Mouse (Mus musculus) heart, embryonic 10.5 days (tissue): Measurements from ENCODE around the gene Il34. TPM values are rescaled to one million over a fixed set of nuclear protein-coding genes. Genes with fewer than 3 reads are reported as not detected.

Experiments
- DNase-seq: peaks from one replicate; pipeline ENCODE4 v3.0.0-alpha.2; 2017; ENCODE audit warnings: low spot score
- H3K27ac ChIP-seq: fragments of 300-500 bp; sonication (generic); 2 replicates; pipeline ENCODE4 v1.5.1; 2016; ENCODE audit warnings: mild to moderate bottlenecking
- H3K27me3 ChIP-seq: fragments of 300-500 bp; sonication (generic); 2 replicates; pipeline ENCODE4 v1.6.1; 2016; ENCODE audit warnings: mild to moderate bottlenecking; ENCODE audit not compliant: poor library complexity, insufficient read depth, severe bottlenecking
- H3K36me3 ChIP-seq: fragments of 300-500 bp; sonication (generic); 2 replicates; pipeline ENCODE4 v1.6.1; 2016; ENCODE audit warnings: mild to moderate bottlenecking, moderate library complexity
- H3K4me1 ChIP-seq: fragments of 300-500 bp; sonication (generic); 2 replicates; pipeline ENCODE4 v1.6.1; 2016; ENCODE audit warnings: mild to moderate bottlenecking
- H3K4me3 ChIP-seq: fragments of 300-500 bp; sonication (generic); 2 replicates; pipeline ENCODE4 v1.5.1; 2016; ENCODE audit warnings: mild to moderate bottlenecking, moderate library complexity
- H3K9me3 ChIP-seq: fragments of 300-500 bp; sonication (generic); 2 replicates; pipeline ENCODE4 v1.6.1; 2016; ENCODE audit warnings: mild to moderate bottlenecking, moderate library complexity
- WGBS: fragments of 180-500 bp; shearing (Covaris S2); methylation state at CpG from one replicate; pipeline ENCODE4 v1.1.7; 2016; 5-methylcytosine and 5-hydroxymethylcytosine counted together
- polyA plus RNA-seq: library from polyadenylated mRNA; unstranded; fragments of >200 nt; fragmentation: Nextera tagmentation; extraction: Ambion mirVana; gene quantifications from 2 replicates; pipeline ENCODE4 v1.2.1, GENCODE M21; 2016

The Il34 gene
- polyA plus RNA-seq: 0.33 TPM in 1 of 2 replicates, not detected in the other

DNA sequence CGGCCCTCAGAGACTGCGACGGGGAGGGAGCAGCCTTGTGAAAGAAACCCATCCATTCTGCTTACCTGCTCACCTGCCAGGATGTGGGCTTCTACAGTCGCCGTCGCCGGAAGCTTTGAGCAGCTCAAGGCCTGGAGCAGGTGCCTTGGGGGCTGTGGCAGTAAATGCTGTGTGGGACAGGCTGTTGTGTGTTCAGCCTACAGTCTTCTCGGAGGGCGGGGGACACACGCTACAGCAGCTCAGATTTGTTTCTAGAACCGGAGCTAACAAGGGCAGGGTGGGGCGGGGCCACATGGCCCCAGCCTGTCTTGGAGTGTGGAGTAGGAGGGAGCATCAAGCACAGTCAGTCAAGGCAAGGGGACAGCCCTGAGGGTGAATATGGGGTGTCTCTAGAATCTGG lies at the start of gene Il34:
Il34 (minus strand) TSS at position 256 of the 400 bp plus-strand sequence.
- H3K27me3 ChIP-seq: no peaks in the 10 kb centered on the region
- 0 out of 2 replicates have a peak within 1 kb of the TSS, but pooled peaks have one; percentile 7 for H3K4me3 ChIP-seq
- H3K27ac ChIP-seq: no peak within 1 kb of the TSS
- peaks cover 18% of the 10 kb centered on the region for H3K36me3 ChIP-seq
- H3K9me3 ChIP-seq: no peaks in the 10 kb centered on the region
- 36% methylated on average over 12 of the region's 12 CpGs for WGBS
- DNase-seq: no peak
- peaks cover 15% of the 10 kb centered on the region for H3K4me1 ChIP-seq

DNA sequence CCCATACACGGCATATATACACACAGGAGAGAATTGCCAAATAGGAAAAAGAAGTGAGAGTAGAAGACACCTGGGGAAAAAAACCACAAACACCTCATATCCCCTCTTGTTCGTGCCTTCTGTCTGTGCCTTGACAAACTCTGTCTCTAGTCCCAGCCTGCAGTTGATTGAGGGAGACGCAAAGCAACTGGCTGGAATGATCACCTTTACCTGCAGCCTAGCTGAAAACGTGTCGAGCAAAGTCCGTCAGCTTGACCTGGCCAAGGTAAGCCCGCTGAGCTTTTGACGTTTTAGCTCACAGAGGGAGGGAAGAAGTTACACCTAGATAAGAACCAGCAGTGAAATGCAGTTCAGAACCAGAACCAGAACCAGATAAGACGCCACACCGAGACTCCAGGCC lies 45.5 kb upstream of the Il34 start:
- Histone ChIP-seq H3K4me1 (peaks cover 11% of the 10 kb centered on the region), H3K9me3 (no peaks in the 10 kb centered on the region), H3K27me3 (no peaks in the 10 kb centered on the region), H3K27ac (no peak overlapping the region), H3K4me3 (no peak overlapping the region), H3K36me3 (peaks cover 65% of the 10 kb centered on the region)
- DNase-seq: no peak
- 93% methylated on average over 10 of the region's 10 CpGs for WGBS

DNA sequence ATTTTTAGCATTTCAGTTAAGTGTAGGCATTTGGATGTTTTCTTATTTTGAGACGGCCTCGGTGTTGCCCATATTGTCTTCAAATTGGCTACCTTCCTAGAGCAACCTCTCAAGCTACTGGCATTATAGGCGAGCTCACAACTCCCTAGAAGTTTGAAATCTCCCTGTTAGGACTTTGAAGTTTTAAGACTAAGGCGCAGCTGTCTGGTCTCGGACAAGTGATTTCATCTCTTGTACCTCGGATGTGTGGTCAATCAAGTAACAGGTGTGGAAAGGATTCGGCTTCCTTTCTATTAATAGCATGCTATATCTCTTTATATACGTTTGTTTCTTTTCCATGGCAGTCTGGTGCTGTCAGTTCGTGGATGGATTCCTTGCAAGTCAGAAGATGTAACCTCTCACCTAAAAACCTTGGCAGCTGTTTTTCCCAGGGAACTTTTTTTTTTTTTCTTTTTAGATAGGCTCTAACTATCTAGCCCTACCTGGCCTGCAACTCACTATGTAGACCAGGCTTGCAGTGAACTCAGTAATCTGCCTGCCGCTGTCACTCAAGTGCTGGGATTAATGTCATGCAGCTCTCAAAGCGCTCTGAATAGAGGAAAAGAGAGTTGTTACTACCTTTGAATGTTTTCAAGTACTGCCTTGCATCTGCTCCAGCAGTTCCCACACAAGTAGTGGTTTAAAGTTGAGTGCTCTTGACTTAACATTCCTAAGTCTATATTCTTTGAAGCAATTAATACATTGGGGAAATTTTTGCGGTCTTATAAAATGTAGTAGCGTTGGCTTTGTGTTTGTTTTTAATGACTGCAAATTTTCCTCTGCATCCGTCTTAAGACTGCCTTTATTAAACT lies 42.1 kb upstream of the Il34 start:
- 47% methylated on average over 14 of the region's 14 CpGs for WGBS
- peak overlapping the region; percentile 94; the same call in 1 of the 2 replicates for H3K27ac ChIP-seq

DNA sequence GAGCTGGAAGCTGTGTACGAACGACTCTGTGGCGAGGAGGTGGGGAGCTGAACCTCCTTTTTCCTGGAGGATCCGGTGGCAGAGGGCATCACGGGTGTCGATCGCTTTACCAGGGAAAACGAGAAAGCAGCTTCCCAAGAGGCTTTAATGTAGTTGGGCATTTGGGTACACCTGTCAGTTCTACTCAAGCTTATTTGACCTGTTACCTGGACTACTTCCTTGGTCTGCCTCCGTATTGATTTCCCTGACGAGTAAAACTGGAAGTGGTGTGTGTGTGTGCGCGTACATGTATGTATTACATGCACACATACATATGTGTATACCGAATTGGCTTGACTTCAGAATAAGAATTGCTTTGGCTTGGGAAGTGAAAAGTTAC lies 41.4 kb upstream of the Il34 start:
- H3K4me3 ChIP-seq: peak overlapping the region; percentile 86
- no peak for DNase-seq
- 1% methylated on average over 13 of the region's 13 CpGs for WGBS
- peaks cover 52% of the 10 kb centered on the region for H3K36me3 ChIP-seq
- H3K27ac ChIP-seq: peak overlapping the region; percentile 94
- H3K27me3 ChIP-seq: no peaks in the 10 kb centered on the region
- H3K4me1 ChIP-seq: peaks cover 20% of the 10 kb centered on the region
- H3K9me3 ChIP-seq: no peaks in the 10 kb centered on the region

More for the DNA sequence above, 42.1 kb upstream of the Il34 start:
- no peak for DNase-seq
- Histone ChIP-seq H3K4me1 (peaks cover 20% of the 10 kb centered on the region), H3K4me3 (peak overlapping the region; percentile 86), H3K36me3 (peaks cover 52% of the 10 kb centered on the region), H3K9me3 (no peaks in the 10 kb centered on the region), H3K27me3 (no peaks in the 10 kb centered on the region)

DNA sequence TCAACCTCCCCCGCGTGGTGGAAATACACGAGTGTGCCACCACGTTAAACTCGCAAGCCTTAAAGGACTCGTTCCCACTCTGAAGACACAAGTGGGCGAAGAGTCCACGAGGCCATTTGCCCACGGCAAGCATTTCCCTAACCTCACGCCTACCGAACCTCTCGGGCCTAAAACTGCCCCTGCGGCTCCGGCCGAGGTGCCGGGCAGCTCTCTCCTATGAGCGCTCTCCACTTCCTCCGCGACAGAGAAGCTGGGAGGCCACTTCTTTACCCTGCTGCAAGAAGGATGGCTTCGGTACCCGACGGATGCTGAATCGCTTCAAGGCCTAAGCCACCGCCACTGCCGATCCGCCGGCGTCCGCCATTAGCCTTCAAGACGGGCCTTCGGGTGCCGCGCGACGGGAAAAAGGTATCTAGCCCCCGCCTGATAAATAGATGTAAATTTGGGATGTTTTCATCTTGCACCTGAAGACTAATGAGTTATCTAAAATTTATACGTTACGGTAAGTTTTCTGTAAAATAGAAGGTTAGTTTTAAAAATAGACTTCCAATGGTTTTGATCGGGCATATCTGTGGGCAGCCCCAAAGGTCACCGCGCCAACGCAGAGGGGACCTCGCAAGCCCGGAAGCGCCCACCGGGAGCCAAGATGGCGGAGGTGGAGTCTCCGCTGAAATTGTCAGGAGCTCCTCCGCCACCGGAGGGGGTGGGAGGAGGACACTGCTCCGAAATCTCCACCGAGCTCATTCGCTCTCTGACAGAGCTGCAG lies 40.9 kb upstream of the Il34 start, which contains the start of the genes Cog4 and Sf3b3:
Cog4 (plus strand) TSS at position 196 of the 766 bp plus-strand sequence.
Sf3b3 (minus strand) TSS at position 383 of the 766 bp plus-strand sequence.
- DNase-seq: peak; percentile 94
- H3K4me3 ChIP-seq: peak within 1 kb of the TSS; percentile 86
- H3K27me3 ChIP-seq: no peaks in the 10 kb centered on the region
- under 1% methylated on average over 53 of the region's 53 CpGs for WGBS
- peaks cover 20% of the 10 kb centered on the region for H3K4me1 ChIP-seq
- H3K27ac ChIP-seq: peak within 1 kb of the TSS; percentile 94
- H3K9me3 ChIP-seq: no peaks in the 10 kb centered on the region
- peaks cover 52% of the 10 kb centered on the region for H3K36me3 ChIP-seq

DNA sequence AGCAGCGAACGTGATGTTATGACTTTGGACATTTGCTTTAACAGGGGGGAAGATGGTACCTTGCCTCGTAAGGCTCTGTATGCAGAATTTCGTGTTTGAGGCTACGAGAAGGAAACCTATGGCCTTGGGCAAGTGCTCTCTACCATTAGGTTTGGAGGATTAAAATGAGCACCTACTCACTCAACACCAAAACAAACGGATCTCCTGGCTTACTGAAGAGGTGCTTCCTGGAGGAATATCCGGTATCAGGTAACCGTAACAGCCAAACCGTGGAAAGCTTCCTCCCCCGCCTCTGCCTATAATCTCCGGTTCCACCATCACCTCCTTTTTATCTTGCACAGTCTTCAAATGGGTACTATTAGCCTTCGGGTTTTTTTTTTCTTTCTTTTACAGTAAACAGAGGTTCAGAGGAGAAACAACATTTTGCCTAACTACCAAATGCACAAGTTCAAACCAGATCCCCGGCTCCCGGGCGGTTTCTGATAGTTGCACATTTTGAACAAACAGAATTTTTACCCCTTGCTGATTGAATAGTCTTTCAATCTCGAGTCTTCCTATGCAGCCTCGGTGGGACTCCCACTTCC lies 40.2 kb upstream of the Il34 start:
- peaks cover 20% of the 10 kb centered on the region for H3K4me1 ChIP-seq
- DNase-seq: no peak
- H3K27ac ChIP-seq: peak overlapping the region; percentile 94
- peaks cover 52% of the 10 kb centered on the region for H3K36me3 ChIP-seq
- H3K4me3 ChIP-seq: peak overlapping the region; percentile 86
- WGBS: 10% methylated on average over 17 of the region's 17 CpGs
- H3K27me3 ChIP-seq: no peaks in the 10 kb centered on the region
- no peaks in the 10 kb centered on the region for H3K9me3 ChIP-seq

DNA sequence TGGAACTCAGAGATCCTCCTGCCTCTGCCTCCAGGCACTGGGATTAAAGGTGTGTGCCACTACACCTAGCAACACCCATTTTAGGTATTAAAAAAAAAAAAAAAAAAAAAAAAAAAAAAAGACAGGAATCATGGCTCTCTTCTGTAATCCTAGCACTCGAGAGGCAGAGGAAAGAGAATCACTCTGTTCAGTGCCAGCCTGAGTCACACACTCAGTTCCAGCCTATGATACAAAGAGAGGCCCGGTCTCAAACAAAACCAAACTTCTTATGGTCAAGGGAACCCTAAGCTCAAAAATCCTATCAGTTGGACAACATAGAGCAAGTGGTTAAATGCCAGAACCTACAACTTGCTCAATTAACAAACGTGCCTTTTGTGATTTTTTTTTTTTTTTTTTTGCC lies 39.2 kb upstream of the Il34 start:
- H3K36me3 ChIP-seq: peaks cover 52% of the 10 kb centered on the region

DNA sequence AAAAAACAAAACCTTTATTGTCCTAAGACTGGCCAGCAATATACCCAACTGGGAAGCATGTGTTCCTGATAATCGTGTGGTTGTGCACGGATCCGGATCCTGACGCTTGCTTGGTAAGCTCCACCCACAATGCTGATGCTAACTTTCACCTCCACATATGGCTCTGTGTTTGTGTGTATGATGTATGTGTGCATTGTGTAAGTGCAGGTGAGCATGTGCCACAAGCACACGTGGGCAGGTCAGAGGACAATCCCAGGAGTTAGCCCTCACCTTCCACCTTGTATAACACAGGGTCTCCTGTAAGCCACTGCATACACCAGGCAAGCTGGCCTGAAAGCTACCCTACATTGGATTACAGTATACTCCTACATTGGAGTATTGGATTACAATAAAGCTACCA lies 37.5 kb upstream of the Il34 start:
- WGBS: 91% methylated on average over 5 of the region's 5 CpGs
- H3K27me3 ChIP-seq: no peaks in the 10 kb centered on the region
- H3K9me3 ChIP-seq: no peaks in the 10 kb centered on the region
- no peak for DNase-seq
- H3K36me3 ChIP-seq: peaks cover 66% of the 10 kb centered on the region
- H3K27ac ChIP-seq: no peak overlapping the region
- peaks cover 17% of the 10 kb centered on the region for H3K4me1 ChIP-seq
- no peak overlapping the region for H3K4me3 ChIP-seq

More for the DNA sequence above, 39.2 kb upstream of the Il34 start:
- 85% methylated on average over 3 of the region's 3 CpGs for WGBS
- peaks cover 20% of the 10 kb centered on the region for H3K4me1 ChIP-seq
- no peaks in the 10 kb centered on the region for H3K27me3 ChIP-seq
- H3K9me3 ChIP-seq: no peaks in the 10 kb centered on the region
- H3K4me3 ChIP-seq: peak overlapping the region; percentile 86
- H3K27ac ChIP-seq: no peak overlapping the region
- no peak for DNase-seq

DNA sequence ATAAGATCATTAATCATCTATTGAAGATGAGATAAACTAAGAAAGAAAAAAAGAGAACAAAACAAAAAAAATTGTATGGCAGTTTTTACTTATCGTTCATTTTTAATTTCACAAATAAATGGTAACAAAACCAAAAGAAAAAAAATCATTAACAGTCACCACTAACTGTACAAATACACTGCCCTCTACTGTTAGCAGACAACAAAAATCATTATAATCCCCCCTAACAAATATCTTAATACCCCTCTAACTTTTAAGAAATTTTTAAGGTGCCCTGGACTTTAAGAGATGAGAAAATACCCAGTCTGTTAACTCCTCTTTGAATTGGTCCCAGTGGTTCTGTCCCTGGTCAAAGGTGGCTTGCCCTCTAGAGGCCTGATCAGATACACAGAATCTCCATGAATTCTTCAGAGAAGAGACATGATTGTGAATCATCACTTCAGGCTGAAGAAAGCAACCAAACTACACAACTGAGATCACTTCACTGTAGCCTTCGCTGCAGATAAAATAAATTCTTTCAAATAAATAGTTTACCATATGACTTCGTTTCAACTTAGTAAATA lies 36.4 kb upstream of the Il34 start:
- no peaks in the 10 kb centered on the region for H3K9me3 ChIP-seq
- H3K36me3 ChIP-seq: peaks cover 77% of the 10 kb centered on the region
- no peak overlapping the region for H3K27ac ChIP-seq
- H3K4me1 ChIP-seq: peaks cover 9% of the 10 kb centered on the region; the same call in 1 of the 2 replicates
- 91% methylated on average over 3 of the region's 3 CpGs for WGBS
- H3K27me3 ChIP-seq: no peaks in the 10 kb centered on the region
- H3K4me3 ChIP-seq: no peak overlapping the region
- no peak for DNase-seq

DNA sequence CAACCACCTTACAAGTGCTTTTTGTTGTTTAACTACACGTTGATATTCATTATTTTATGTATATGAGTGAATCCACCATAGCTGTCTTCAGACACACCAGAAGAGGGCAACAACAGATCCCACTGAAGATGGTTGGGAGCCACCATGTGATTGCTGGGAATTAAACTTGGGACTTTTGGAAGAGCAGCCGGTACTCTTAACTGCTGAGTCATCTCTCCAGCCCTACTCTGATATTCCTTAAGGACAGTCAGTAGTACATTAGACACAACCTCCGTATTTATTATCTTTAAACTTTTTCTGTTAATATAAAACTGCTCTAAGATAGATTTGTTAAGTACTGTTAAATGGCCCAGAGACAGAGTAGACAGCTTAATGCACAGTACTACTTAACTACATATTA lies 26.2 kb upstream of the Il34 start:
- no peak overlapping the region for H3K4me3 ChIP-seq
- no peaks in the 10 kb centered on the region for H3K4me1 ChIP-seq
- 91% methylated on average over 3 of the region's 3 CpGs for WGBS
- no peaks in the 10 kb centered on the region for H3K27me3 ChIP-seq
- H3K36me3 ChIP-seq: peaks cover 100% of the 10 kb centered on the region
- DNase-seq: no peak
- no peak overlapping the region for H3K27ac ChIP-seq
- no peaks in the 10 kb centered on the region for H3K9me3 ChIP-seq

DNA sequence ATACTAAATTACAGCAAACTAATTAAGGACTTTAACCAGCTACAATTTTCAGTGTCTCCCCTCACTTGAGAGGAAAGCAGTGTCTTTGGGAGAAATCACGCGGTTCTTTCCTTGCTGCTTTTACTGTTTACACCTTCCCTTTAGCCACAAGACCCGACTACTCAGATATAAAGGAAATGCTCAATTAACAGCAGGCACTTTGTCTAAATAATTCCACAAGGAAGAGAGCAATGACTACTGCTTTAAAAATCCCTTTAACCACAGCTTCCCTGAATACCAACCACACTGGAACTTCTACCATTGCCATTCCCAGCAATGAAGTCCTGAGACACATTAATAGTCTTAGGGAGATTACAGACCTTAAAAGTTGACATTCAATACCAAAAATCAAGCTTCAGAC lies 22.8 kb upstream of the Il34 start:
- DNase-seq: no peak
- WGBS: 84% methylated on average over 3 of the region's 3 CpGs

DNA sequence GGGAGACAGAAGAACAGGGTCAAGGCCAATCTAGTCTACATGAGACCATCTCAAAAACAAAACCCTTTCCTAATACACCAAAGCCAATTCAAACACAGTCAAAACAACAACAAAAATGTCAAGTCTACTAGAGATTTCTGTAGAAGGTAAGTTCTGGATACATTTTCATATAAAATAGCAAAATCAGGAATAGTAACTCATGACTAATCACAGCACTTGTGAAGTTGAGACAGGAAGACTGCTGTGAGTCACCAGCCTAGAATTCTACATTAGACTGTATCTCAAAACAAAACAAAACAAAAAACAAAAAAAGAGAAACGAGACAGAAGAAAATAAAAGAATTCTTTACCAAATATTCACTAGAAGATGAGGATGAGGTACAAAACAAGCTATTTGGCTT lies 19.1 kb upstream of the Il34 start:
- peaks cover 99% of the 10 kb centered on the region for H3K36me3 ChIP-seq
- DNase-seq: no peak
- H3K27me3 ChIP-seq: no peaks in the 10 kb centered on the region
- H3K9me3 ChIP-seq: no peaks in the 10 kb centered on the region
- no peaks in the 10 kb centered on the region for H3K4me1 ChIP-seq
- no peak overlapping the region for H3K27ac ChIP-seq
- no peak overlapping the region for H3K4me3 ChIP-seq
- WGBS: 73% methylated on average over 1 of the region's 1 CpGs

More for the DNA sequence above, 22.8 kb upstream of the Il34 start:
- Histone ChIP-seq H3K4me1 (no peaks in the 10 kb centered on the region), H3K36me3 (peaks cover 99% of the 10 kb centered on the region), H3K9me3 (no peaks in the 10 kb centered on the region), H3K4me3 (no peak overlapping the region), H3K27ac (no peak overlapping the region), H3K27me3 (no peaks in the 10 kb centered on the region)
